Mouse (Mus musculus): ENCODE results near the gene Il5ra. TPM values are rescaled to one million over a fixed set of nuclear protein-coding genes. Genes with fewer than 3 reads are reported as not detected.

Il5ra gene
- polyA plus RNA-seq, 1 experiment: not detected

DNA sequence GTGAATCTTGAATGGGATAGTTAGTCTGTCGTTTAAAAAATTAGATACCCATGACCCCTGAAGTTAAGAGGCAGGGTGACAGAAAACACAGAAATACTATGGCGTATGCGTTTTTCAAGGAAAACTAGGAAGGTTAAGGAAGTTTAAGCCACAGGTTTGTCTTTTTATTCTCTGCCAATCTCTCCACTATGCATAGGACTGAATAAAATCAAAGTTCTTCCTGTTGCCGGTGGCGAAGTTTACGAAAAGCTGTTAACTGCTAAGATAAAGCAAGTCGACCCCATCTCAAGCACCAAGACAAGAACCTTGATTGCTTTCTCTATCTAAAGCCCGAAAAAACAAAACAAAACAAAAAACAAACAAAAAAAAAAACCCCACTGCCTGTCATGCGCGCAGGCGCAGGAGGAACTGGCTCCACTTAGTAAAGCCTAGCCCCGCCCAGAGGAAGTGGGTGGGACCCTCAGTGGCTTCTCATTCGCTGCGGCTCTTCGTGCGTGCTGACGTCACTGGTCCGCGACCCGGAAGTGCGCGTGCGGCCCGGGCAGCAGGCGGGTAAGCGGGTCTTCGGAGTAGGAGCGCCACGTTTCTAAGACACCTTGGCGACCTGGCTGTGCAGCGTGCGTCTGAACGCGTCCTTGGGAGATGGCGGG lies 19.9 kb upstream of the Il5ra start, which contains the start of gene Trnt1:
Trnt1 (plus strand) TSS at position 481 of the 650 bp plus-strand sequence.
- peak within 1 kb of the TSS; percentile 87 for H3K4me3 ChIP-seq (ENCODE audit: insufficient read depth, low read length)
- no peak for TF ChIP-seq CTCF (IDR thresholded peaks at IDR 0.05; ENCODE audit: borderline replicate concordance, insufficient read depth, low read length)
- TF ChIP-seq POLR2A (IDR thresholded peaks at IDR 0.05; ENCODE audit: low read depth, low read length): peak; percentile 75
- H3K27ac ChIP-seq (ENCODE audit: insufficient read depth, low read length): no peak within 1 kb of the TSS
- no peaks in the 10 kb centered on the region; the same call in 1 of the 2 replicates for H3K4me1 ChIP-seq (ENCODE audit: control insufficient read depth, insufficient read depth, low read length)

DNA sequence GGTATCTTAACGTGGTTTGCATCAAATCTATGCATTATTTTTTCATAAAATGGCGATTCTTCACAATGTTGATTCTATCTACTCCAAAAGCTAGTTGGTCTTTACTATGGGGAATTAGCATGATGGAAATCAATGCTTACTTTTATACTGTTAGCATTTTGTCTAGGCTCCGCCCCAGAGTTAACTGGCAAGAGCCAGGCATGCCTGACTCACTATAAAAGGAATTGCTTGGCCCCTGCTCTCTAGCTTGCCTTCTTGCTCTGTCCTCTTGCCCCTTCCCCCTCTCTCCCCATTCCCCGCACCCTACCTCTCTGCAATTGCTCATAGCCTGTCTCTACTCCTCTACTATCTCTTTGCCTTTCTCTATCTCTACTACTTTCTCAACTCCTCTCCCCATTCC lies 17.9 kb upstream of the Il5ra start:
- H3K27ac ChIP-seq (ENCODE audit: insufficient read depth, low read length): no peak overlapping the region
- H3K4me1 ChIP-seq (ENCODE audit: control insufficient read depth, insufficient read depth, low read length): no peaks in the 10 kb centered on the region; the same call in 1 of the 2 replicates
- TF ChIP-seq POLR2A (IDR thresholded peaks at IDR 0.05; ENCODE audit: low read depth, low read length): no peak
- no peak for TF ChIP-seq CTCF (IDR thresholded peaks at IDR 0.05; ENCODE audit: borderline replicate concordance, insufficient read depth, low read length)
- no peak overlapping the region for H3K4me3 ChIP-seq (ENCODE audit: insufficient read depth, low read length)

DNA sequence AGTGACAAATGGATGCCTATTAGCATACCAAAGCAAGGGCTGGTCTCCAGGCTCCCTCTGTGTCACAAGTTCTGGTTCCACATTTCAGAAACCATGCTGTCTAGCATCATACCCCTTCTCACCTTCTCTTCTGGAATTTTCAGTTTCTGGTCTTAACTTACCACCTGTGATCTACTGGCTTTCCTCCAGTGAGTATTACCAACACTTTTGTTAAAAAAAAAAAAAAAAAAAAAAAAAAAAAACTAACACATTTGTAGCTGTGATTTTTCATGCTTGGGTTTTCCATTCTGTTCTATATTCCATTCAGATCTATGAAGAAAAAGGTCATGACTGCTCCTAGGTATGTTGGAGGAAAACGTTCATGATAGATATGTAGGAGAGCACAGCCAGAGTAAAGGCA lies 17.1 kb upstream of the Il5ra start:
- H3K4me1 ChIP-seq (ENCODE audit: control insufficient read depth, insufficient read depth, low read length): no peaks in the 10 kb centered on the region; the same call in 1 of the 2 replicates
- TF ChIP-seq CTCF (IDR thresholded peaks at IDR 0.05; ENCODE audit: borderline replicate concordance, insufficient read depth, low read length) (no peak), POLR2A (IDR thresholded peaks at IDR 0.05; ENCODE audit: low read depth, low read length) (no peak)
- H3K27ac ChIP-seq (ENCODE audit: insufficient read depth, low read length): no peak overlapping the region
- no peak overlapping the region for H3K4me3 ChIP-seq (ENCODE audit: insufficient read depth, low read length)

DNA sequence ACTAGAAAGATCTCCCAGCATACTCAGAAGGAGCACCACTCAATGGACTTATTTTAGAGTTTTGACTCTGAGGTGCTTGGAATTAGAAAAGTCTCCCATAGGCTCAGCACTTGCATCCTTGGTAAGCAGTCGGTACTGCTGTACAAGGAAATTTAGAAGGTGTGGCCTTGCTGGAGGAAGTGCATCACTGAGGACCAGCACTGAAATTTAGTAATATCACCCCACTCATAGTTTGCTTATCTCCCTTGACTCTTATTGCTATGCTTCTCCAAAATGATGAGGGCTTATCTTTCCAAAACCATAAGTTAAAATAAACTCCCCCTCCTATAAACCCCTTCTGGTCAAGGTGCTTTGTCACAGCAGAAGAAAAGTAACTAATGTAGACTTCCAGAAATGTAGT lies 12.6 kb upstream of the Il5ra start:
- TF ChIP-seq POLR2A (IDR thresholded peaks at IDR 0.05; ENCODE audit: low read depth, low read length): no peak
- no peak for TF ChIP-seq CTCF (IDR thresholded peaks at IDR 0.05; ENCODE audit: borderline replicate concordance, insufficient read depth, low read length)
- H3K4me3 ChIP-seq (ENCODE audit: insufficient read depth, low read length): no peak overlapping the region
- H3K27ac ChIP-seq (ENCODE audit: insufficient read depth, low read length): no peak overlapping the region
- no peaks in the 10 kb centered on the region for H3K4me1 ChIP-seq (ENCODE audit: control insufficient read depth, insufficient read depth, low read length)

DNA sequence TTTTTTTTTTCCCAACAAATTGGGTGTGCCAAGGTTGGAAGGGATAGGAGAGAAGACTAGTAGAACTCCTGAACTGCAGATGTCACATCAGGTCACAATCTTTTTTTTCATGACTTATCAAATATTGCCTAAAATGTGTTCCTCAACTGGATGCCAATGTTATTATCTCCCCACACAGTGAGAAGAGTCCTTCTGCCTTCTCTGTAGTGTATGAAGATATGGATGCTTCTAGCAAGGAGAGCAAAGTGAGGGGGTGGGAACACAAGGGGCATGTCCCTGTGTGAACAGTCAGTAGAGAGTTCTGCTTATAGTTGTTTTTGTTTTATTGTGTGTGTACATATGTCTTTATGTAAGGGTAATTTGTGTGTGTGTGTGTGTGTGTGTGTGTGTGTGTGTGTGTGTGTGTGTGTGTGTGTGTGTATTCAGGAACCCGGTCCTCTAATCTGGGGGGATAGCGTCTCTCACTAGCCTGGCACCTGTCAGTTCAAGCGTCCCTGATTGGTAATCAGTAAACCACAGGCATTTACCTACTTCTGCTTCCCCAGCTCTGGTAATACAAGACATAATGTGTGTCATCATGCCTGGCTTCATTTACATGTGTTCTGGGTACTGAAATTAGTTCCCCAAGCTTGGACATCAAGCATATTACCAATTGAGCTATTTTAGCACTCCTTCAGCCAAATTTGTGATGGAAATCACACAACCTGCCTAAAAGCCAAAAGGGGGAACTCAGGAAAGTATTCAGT lies 11.8 kb upstream of the Il5ra start:
- H3K27ac ChIP-seq (ENCODE audit: insufficient read depth, low read length): no peak overlapping the region
- no peak for TF ChIP-seq POLR2A (IDR thresholded peaks at IDR 0.05; ENCODE audit: low read depth, low read length)
- TF ChIP-seq CTCF (IDR thresholded peaks at IDR 0.05; ENCODE audit: borderline replicate concordance, insufficient read depth, low read length): no peak
- no peak overlapping the region for H3K4me3 ChIP-seq (ENCODE audit: insufficient read depth, low read length)
- H3K4me1 ChIP-seq (ENCODE audit: control insufficient read depth, insufficient read depth, low read length): no peaks in the 10 kb centered on the region

DNA sequence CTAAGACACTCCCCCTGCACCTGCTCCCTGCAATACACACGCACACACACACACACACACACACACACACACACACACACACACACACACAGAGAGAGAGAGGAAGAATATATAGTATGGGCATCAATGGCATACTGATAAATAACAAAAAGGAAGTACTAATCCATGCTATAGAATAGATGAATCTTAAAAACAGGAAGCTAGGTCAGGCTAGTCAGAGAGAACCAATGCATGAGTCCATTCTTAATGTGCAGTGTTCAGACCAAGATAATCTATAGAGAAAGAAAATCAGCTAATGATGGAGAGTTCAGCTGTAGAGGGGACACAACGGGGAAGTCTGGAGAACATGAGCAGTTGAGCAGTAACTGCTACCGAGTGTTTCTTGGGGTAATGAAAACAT lies 9.5 kb upstream of the Il5ra start:
- Histone ChIP-seq H3K4me3 (ENCODE audit: insufficient read depth, low read length) (no peak overlapping the region), H3K4me1 (ENCODE audit: control insufficient read depth, insufficient read depth, low read length) (no peaks in the 10 kb centered on the region), H3K27ac (ENCODE audit: insufficient read depth, low read length) (no peak overlapping the region)
- TF ChIP-seq CTCF (IDR thresholded peaks at IDR 0.05; ENCODE audit: borderline replicate concordance, insufficient read depth, low read length) (no peak), POLR2A (IDR thresholded peaks at IDR 0.05; ENCODE audit: low read depth, low read length) (no peak)

DNA sequence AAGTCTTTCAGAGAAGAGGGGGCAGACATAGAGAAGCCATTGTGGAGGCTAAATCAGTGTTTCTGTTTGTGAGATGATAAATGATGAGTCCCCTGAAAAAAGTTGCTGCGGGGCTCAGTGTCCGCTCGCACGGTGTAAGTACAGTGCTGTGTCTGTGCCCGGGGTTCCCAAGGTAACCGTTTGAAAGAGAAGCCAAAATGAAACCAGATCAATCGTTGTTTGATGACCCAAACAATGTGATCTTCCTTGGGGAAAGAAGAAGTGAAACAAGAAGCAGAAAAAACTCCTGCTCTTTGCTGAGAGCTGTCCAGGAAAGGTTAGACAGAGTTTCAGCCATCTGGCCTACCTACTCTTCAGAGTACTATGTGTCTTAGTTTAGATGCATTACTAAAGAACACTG lies 1.5 kb upstream of the Il5ra start:
- Histone ChIP-seq H3K4me3 (ENCODE audit: insufficient read depth, low read length) (no peak overlapping the region), H3K4me1 (ENCODE audit: control insufficient read depth, insufficient read depth, low read length) (no peaks in the 10 kb centered on the region), H3K27ac (ENCODE audit: insufficient read depth, low read length) (no peak overlapping the region)
- TF ChIP-seq CTCF (IDR thresholded peaks at IDR 0.05; ENCODE audit: borderline replicate concordance, insufficient read depth, low read length): no peak
- TF ChIP-seq POLR2A (IDR thresholded peaks at IDR 0.05; ENCODE audit: low read depth, low read length): no peak

DNA sequence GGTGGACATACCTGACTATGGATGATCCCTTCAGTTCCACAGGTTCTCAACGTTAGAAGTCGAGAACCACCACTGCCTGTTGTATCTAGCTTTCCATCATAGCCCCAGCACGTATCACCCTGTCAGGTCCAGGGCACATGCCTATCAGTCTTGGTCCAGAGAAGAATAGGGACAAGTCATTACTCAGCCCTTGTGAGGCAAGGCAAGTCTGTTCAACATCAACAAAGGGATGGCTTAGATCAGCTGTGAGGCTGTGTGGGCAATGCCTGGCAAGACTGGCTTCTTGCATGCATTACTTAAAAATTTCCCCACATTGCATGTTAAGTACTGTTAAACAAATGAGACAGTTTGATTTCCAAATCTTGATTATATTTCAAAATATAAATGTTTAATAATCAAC lies 1.0 kb downstream of the Il5ra start:
- Histone ChIP-seq H3K4me1 (ENCODE audit: control insufficient read depth, insufficient read depth, low read length) (no peaks in the 10 kb centered on the region), H3K4me3 (ENCODE audit: insufficient read depth, low read length) (no peak overlapping the region), H3K27ac (ENCODE audit: insufficient read depth, low read length) (no peak overlapping the region)
- TF ChIP-seq CTCF (IDR thresholded peaks at IDR 0.05; ENCODE audit: borderline replicate concordance, insufficient read depth, low read length) (no peak), POLR2A (IDR thresholded peaks at IDR 0.05; ENCODE audit: low read depth, low read length) (no peak)

DNA sequence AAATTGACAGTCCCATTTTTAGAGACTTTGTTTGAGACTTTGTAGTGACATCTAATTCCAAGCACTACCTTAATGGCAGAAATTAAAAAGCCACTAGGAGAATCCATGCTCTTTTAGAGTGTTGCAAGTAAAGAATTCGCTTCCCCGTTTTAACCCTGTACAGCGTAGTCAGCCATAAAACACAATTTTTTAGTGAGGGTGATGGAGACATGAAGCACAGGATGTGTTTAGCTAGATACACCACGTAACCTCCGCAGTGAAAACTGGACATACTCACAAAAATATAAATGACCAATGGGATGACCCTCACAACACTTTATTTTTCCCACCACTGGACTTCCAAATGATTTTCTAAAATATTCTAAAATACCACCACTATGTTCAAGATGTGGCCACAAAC lies 1.6 kb downstream of the Il5ra start:
- Histone ChIP-seq H3K4me3 (ENCODE audit: insufficient read depth, low read length) (no peak overlapping the region), H3K4me1 (ENCODE audit: control insufficient read depth, insufficient read depth, low read length) (no peaks in the 10 kb centered on the region), H3K27ac (ENCODE audit: insufficient read depth, low read length) (no peak overlapping the region)
- no peak for TF ChIP-seq CTCF (IDR thresholded peaks at IDR 0.05; ENCODE audit: borderline replicate concordance, insufficient read depth, low read length)
- no peak for TF ChIP-seq POLR2A (IDR thresholded peaks at IDR 0.05; ENCODE audit: low read depth, low read length)

Measured in embryonic fibroblast, embryonic 13.5 days (primary cell).